Mouse (Mus musculus): Measurements from ENCODE around the gene Rps6ka3. TPM values are rescaled to one million over a fixed set of nuclear protein-coding genes. Genes with fewer than 3 reads are reported as not detected.
A peak's percentile ranks its signal among the peaks of the same experiment; 100 is the strongest.

Rps6ka3 gene
- polyA plus RNA-seq, 1 experiment from 2014 or later = 5.2 TPM

GRCm38 (mm10) chrX:159255123-159255978 lies 45.2 kb downstream of the Rps6ka3 start:
- peak overlapping the region; percentile 87 for H3K27ac ChIP-seq
- peak overlapping the region; percentile 63 for H3K4me2 ChIP-seq
- peaks cover 18% of the 10 kb centered on the region for H3K27me3 ChIP-seq
- no peaks in the 10 kb centered on the region for H3K36me3 ChIP-seq
- H3K9ac ChIP-seq = peak overlapping the region; percentile 80
- no peaks in the 10 kb centered on the region for H3K9me3 ChIP-seq
- H3K4me1 ChIP-seq = no peaks in the 10 kb centered on the region; the same call in 1 of the 2 replicates
- 19% methylated on average over 55 of the region's 71 CpGs for WGBS
- peak overlapping the region; percentile 63 for H3K4me3 ChIP-seq
- peak; percentile 95 for ATAC-seq (ENCODE audit: insufficient number of reproducible peaks, insufficient read depth, low FRiP score, low TSS enrichment, low read depth)

- Histone ChIP-seq H3K36me3 (no peaks in the 10 kb centered on the region), H3K27me3 (peaks cover 18% of the 10 kb centered on the region), H3K27ac (peak overlapping the region; percentile 87), H3K9ac (peak overlapping the region; percentile 80), H3K4me3 (peak overlapping the region; percentile 63), H3K4me1 (no peaks in the 10 kb centered on the region; the same call in 1 of the 2 replicates), H3K4me2 (peak overlapping the region; percentile 63), H3K9me3 (no peaks in the 10 kb centered on the region)
- ATAC-seq (ENCODE audit: insufficient number of reproducible peaks, insufficient read depth, low FRiP score, low TSS enrichment, low read depth) = no peak; the same call in 1 of the 2 replicates
- 22% methylated on average over 45 of the region's 57 CpGs for WGBS
Observed at GRCm38 (mm10) chrX:159256040-159256852, 46.1 kb downstream of the Rps6ka3 start.

- Histone ChIP-seq H3K27ac (peak overlapping the region; percentile 87; the same call in 1 of the 2 replicates), H3K36me3 (no peaks in the 10 kb centered on the region), H3K4me2 (peak overlapping the region; percentile 63), H3K27me3 (peaks cover 18% of the 10 kb centered on the region), H3K9me3 (no peaks in the 10 kb centered on the region), H3K4me1 (no peaks in the 10 kb centered on the region; the same call in 1 of the 2 replicates), H3K4me3 (peak overlapping the region; percentile 63), H3K9ac (peak overlapping the region; percentile 80)
- WGBS = 22% methylated on average over 20 of the region's 20 CpGs
- ATAC-seq (ENCODE audit: insufficient number of reproducible peaks, insufficient read depth, low FRiP score, low TSS enrichment, low read depth) = no peak
Observed at GRCm38 (mm10) chrX:159256921-159257421, 46.9 kb downstream of the Rps6ka3 start.

- H3K4me3 ChIP-seq = no peak overlapping the region
- no peaks in the 10 kb centered on the region for H3K9me3 ChIP-seq
- no peaks in the 10 kb centered on the region for H3K4me1 ChIP-seq
- peaks cover 6% of the 10 kb centered on the region for H3K27me3 ChIP-seq
- no peak for ATAC-seq (ENCODE audit: insufficient number of reproducible peaks, insufficient read depth, low FRiP score, low TSS enrichment, low read depth)
- no peak overlapping the region for H3K9ac ChIP-seq
- no peaks in the 10 kb centered on the region for H3K36me3 ChIP-seq
- H3K27ac ChIP-seq = no peak overlapping the region
- H3K4me2 ChIP-seq = no peak overlapping the region
- WGBS = 41% methylated on average over 3 of the region's 3 CpGs
Observed at GRCm38 (mm10) chrX:159264681-159265080, 54.6 kb downstream of the Rps6ka3 start.

GRCm38 (mm10) chrX:159269072-159269471 lies 59.0 kb downstream of the Rps6ka3 start:
- Histone ChIP-seq H3K9me3 (no peaks in the 10 kb centered on the region), H3K4me1 (no peaks in the 10 kb centered on the region), H3K27me3 (peaks cover 10% of the 10 kb centered on the region), H3K27ac (no peak overlapping the region), H3K36me3 (no peaks in the 10 kb centered on the region), H3K9ac (no peak overlapping the region), H3K4me3 (no peak overlapping the region), H3K4me2 (no peak overlapping the region)
- no peak for ATAC-seq (ENCODE audit: insufficient number of reproducible peaks, insufficient read depth, low FRiP score, low TSS enrichment, low read depth)

GRCm38 (mm10) chrX:159286765-159287164 lies 76.7 kb downstream of the Rps6ka3 start:
- peaks cover 3% of the 10 kb centered on the region; the same call in 1 of the 2 replicates for H3K27me3 ChIP-seq
- no peak for ATAC-seq (ENCODE audit: insufficient number of reproducible peaks, insufficient read depth, low FRiP score, low TSS enrichment, low read depth)
- no peak overlapping the region for H3K4me2 ChIP-seq
- WGBS = 64% methylated on average over 5 of the region's 5 CpGs
- H3K9me3 ChIP-seq = no peaks in the 10 kb centered on the region
- no peaks in the 10 kb centered on the region for H3K36me3 ChIP-seq
- H3K27ac ChIP-seq = no peak overlapping the region
- H3K9ac ChIP-seq = no peak overlapping the region
- no peaks in the 10 kb centered on the region for H3K4me1 ChIP-seq
- no peak overlapping the region for H3K4me3 ChIP-seq

GRCm38 (mm10) chrX:159295879-159296278 lies 85.8 kb downstream of the Rps6ka3 start:
- H3K4me2 ChIP-seq = no peak overlapping the region
- no peaks in the 10 kb centered on the region for H3K36me3 ChIP-seq
- H3K27me3 ChIP-seq = no peaks in the 10 kb centered on the region; the same call in 1 of the 2 replicates
- no peaks in the 10 kb centered on the region for H3K4me1 ChIP-seq
- no peak overlapping the region for H3K4me3 ChIP-seq
- 100% methylated on average over 1 of the region's 1 CpGs for WGBS
- no peak for ATAC-seq (ENCODE audit: insufficient number of reproducible peaks, insufficient read depth, low FRiP score, low TSS enrichment, low read depth)
- no peak overlapping the region for H3K27ac ChIP-seq
- no peaks in the 10 kb centered on the region for H3K9me3 ChIP-seq
- no peak overlapping the region for H3K9ac ChIP-seq

GRCm38 (mm10) chrX:159302349-159303311 lies 92.5 kb downstream of the Rps6ka3 start:
- no peaks in the 10 kb centered on the region; the same call in 1 of the 2 replicates for H3K27me3 ChIP-seq
- WGBS = 68% methylated on average over 11 of the region's 11 CpGs
- ATAC-seq (ENCODE audit: insufficient number of reproducible peaks, insufficient read depth, low FRiP score, low TSS enrichment, low read depth) = no peak
- H3K4me3 ChIP-seq = no peak overlapping the region
- no peak overlapping the region for H3K27ac ChIP-seq
- H3K9me3 ChIP-seq = no peaks in the 10 kb centered on the region
- H3K4me1 ChIP-seq = no peaks in the 10 kb centered on the region
- no peak overlapping the region for H3K4me2 ChIP-seq
- no peak overlapping the region for H3K9ac ChIP-seq
- H3K36me3 ChIP-seq = no peaks in the 10 kb centered on the region

GRCm38 (mm10) chrX:159315293-159315692 lies 105.2 kb downstream of the Rps6ka3 start:
- no peak overlapping the region for H3K27ac ChIP-seq
- H3K4me1 ChIP-seq = no peaks in the 10 kb centered on the region
- no peak for ATAC-seq (ENCODE audit: insufficient number of reproducible peaks, insufficient read depth, low FRiP score, low TSS enrichment, low read depth)
- H3K9me3 ChIP-seq = no peaks in the 10 kb centered on the region
- peaks cover 5% of the 10 kb centered on the region; the same call in 1 of the 2 replicates for H3K27me3 ChIP-seq
- WGBS = 68% methylated on average over 7 of the region's 7 CpGs
- H3K9ac ChIP-seq = no peak overlapping the region
- H3K36me3 ChIP-seq = peaks cover 3% of the 10 kb centered on the region; the same call in 1 of the 2 replicates
- H3K4me3 ChIP-seq = no peak overlapping the region
- H3K4me2 ChIP-seq = no peak overlapping the region

- 30% methylated on average over 8 of the region's 8 CpGs for WGBS
- H3K27ac ChIP-seq = no peak overlapping the region
- 0 out of 2 replicates have a peak, but pooled peaks cover 2% of the 10 kb centered on the region for H3K27me3 ChIP-seq
- no peak overlapping the region for H3K4me2 ChIP-seq
- H3K36me3 ChIP-seq = no peaks in the 10 kb centered on the region
- no peaks in the 10 kb centered on the region for H3K9me3 ChIP-seq
- no peak for ATAC-seq (ENCODE audit: insufficient number of reproducible peaks, insufficient read depth, low FRiP score, low TSS enrichment, low read depth)
- H3K9ac ChIP-seq = no peak overlapping the region
- no peak overlapping the region for H3K4me3 ChIP-seq
- no peaks in the 10 kb centered on the region for H3K4me1 ChIP-seq
Observed at GRCm38 (mm10) chrX:159321342-159321741, 111.2 kb downstream of the Rps6ka3 start.
